Mouse (Mus musculus) hindbrain, embryonic 16.5 days (tissue): Measurements from ENCODE around the gene Asb2. TPM values are rescaled to one million over a fixed set of nuclear protein-coding genes. Genes with fewer than 3 reads are reported as not detected.

Experiments
- ATAC-seq: fragments of 200-750 bp; cut with Nextera tagmentation; 2 replicates; pipeline ENCODE4 v1.8.0; 2017; ENCODE audit warnings: moderate TSS enrichment, moderate library complexity
- H3K27ac ChIP-seq: fragments of 300-500 bp; sonication (generic); 2 replicates; pipeline ENCODE4 v1.5.1; 2014; ENCODE audit warnings: low read depth, mild to moderate bottlenecking, control low read depth, low read length, moderate library complexity
- H3K27me3 ChIP-seq: fragments of 300-500 bp; sonication (generic); replicated peaks from 2 replicates; pipeline ENCODE4 v1.6.1; 2014; ENCODE audit warnings: low read length; ENCODE audit not compliant: control insufficient read depth, insufficient read depth
- H3K36me3 ChIP-seq: fragments of 300-500 bp; sonication (generic); 2 replicates; pipeline ENCODE4 v1.6.1; 2014; ENCODE audit warnings: mild to moderate bottlenecking, low read length, moderate library complexity, mixed read lengths; ENCODE audit not compliant: control insufficient read depth, insufficient read depth
- H3K4me1 ChIP-seq: fragments of 300-500 bp; sonication (generic); 2 replicates; pipeline ENCODE4 v1.6.1; 2014; ENCODE audit warnings: low read depth, low read length; ENCODE audit not compliant: control insufficient read depth, insufficient read depth
- H3K4me2 ChIP-seq: fragments of 300-500 bp; sonication (generic); 2 replicates; pipeline ENCODE4 v1.6.1; 2014; ENCODE audit warnings: mild to moderate bottlenecking, low read length, control low read depth, moderate library complexity
- H3K4me3 ChIP-seq: fragments of 300-500 bp; sonication (generic); 2 replicates; pipeline ENCODE4 v1.5.1; 2014; ENCODE audit warnings: mild to moderate bottlenecking, low read length, control low read depth, moderate library complexity
- H3K9ac ChIP-seq: fragments of 300-500 bp; sonication (generic); 2 replicates; pipeline ENCODE4 v1.6.1; 2014; ENCODE audit warnings: low read depth, mild to moderate bottlenecking, control low read depth, low read length, moderate library complexity
- H3K9me3 ChIP-seq: fragments of 300-500 bp; sonication (generic); 2 replicates; pipeline ENCODE4 v1.6.1; 2014; ENCODE audit warnings: mild to moderate bottlenecking, low read length, moderate library complexity; ENCODE audit not compliant: control insufficient read depth
- WGBS: fragments of 180-500 bp; shearing (Covaris S2); extraction: QIAGEN DNeasy Blood & Tissue Kit; methylation state at CpG from one replicate; pipeline ENCODE4 v1.1.7; 2014; 5-methylcytosine and 5-hydroxymethylcytosine counted together
- polyA plus RNA-seq: library from polyadenylated mRNA; unstranded; fragments of >200 nt; fragmentation: Nextera tagmentation; extraction: Ambion mirVana; gene quantifications from 2 replicates; pipeline ENCODE4 v1.2.1, GENCODE M21; 2015

The Asb2 gene
- polyA plus RNA-seq, 1 experiment from 2014 or later: 1.4 TPM

DNA sequence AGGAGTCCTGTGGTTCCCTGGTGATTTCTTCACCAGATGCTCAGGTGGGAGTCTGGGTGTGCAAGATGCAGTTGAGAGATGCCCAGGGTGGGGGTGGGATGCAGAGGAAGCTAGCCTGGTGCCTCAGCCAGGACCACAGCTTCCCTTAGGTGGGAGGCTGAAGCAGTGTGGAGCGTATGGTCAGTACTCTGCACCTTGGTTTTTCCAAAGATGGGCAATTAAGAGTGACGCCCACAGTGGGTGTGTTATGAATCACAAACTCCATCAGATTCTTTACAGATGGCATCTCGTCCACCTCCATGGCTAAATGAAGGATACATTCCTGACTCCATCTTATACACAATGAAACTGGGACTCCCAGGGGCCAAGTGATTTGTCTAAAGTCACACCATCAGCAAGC is 83.6 kb downstream of the Asb2 start:
- Histone ChIP-seq H3K4me3 (no peak overlapping the region), H3K4me2 (no peak overlapping the region), H3K9me3 (no peaks in the 10 kb centered on the region), H3K27me3 (no peaks in the 10 kb centered on the region), H3K9ac (no peak overlapping the region), H3K4me1 (no peaks in the 10 kb centered on the region), H3K27ac (no peak overlapping the region), H3K36me3 (no peaks in the 10 kb centered on the region)
- ATAC-seq: no peak
- 92% methylated on average over 3 of the region's 3 CpGs for WGBS

Other genes starting within 250 kb of the Asb2 start
- gene Prima1, start 113.9 kb downstream of the Asb2 start, polyA plus RNA-seq: 0.59 and 0.70 TPM in 2 replicates
- 5.6 and 6.0 TPM in 2 replicates for gene Fam181a, start 45.0 kb downstream of the Asb2 start, polyA plus RNA-seq
- 23.4 and 23.7 TPM in 2 replicates for gene Otub2, start 32.7 kb upstream of the Asb2 start, polyA plus RNA-seq
- 0.93 and 1.4 TPM in 2 replicates for gene 9330161L09Rik, start 51.8 kb upstream of the Asb2 start, polyA plus RNA-seq
- 147 and 159 TPM in 2 replicates for gene Ddx24, start 69.8 kb upstream of the Asb2 start, polyA plus RNA-seq
- 16.6 TPM in 2 replicates for gene Ifi27, start 78.2 kb upstream of the Asb2 start, polyA plus RNA-seq
- gene Ifi27l2a, start 87.7 kb upstream of the Asb2 start, polyA plus RNA-seq: 2.2 and 2.6 TPM in 2 replicates
- not detected in 2 replicates for gene Ifi27l2b, start 101.2 kb upstream of the Asb2 start, polyA plus RNA-seq
- gene Ppp4r4, start 176.3 kb upstream of the Asb2 start, polyA plus RNA-seq: 3.4 and 4.1 TPM in 2 replicates